In genomic region chr1:194651987-194652386, GRCm38 (mm10) we compare ENCODE assay signal across 12 mouse cellular contexts. TPM values are rescaled to one million over a fixed set of nuclear protein-coding genes. Genes with fewer than 3 reads are reported as not detected.
DNase-seq lines count a peak whose midpoint lies in the region; ATAC-seq and TF ChIP-seq lines count a peak whose summit lies in the region.
"Had no signal": no experiment of that assay in that cellular context is flagged by ENCODE, and none has a peak within 500 bp of the region (broad histone marks: within the 10 kb centered on the region; RNA-seq: fewer than 3 reads in every experiment).

No protein-coding gene starts in this region.

- WGBS in embryonic facial prominence, embryonic 12.5 days: 71% methylated on average over 3 of the region's 3 CpGs
- WGBS in embryonic facial prominence, embryonic 10.5 days: 71% methylated on average over 3 of the region's 3 CpGs
- 37% methylated on average over 3 of the region's 3 CpGs for WGBS in heart, postnatal 0 days
- 20% methylated on average over 3 of the region's 3 CpGs for WGBS in lung, adult 2 months

- H3K4me3 ChIP-seq in embryonic facial prominence, embryonic 12.5 days: no peak overlapping the region
- H3K4me3 ChIP-seq in embryonic facial prominence, embryonic 10.5 days: no peak overlapping the region
- H3K4me3 ChIP-seq in heart, postnatal 0 days (ENCODE audit: low read depth, low read length): no peak overlapping the region
- no peak overlapping the region for H3K4me3 ChIP-seq in lung, adult 2 months (replicated peaks; ENCODE audit: extremely low read depth, low read depth, low read length)
- H3K4me3 ChIP-seq: megakaryocyte, embryonic 14.5 days had no signal

- ATAC-seq in embryonic facial prominence, embryonic 12.5 days (ENCODE audit: insufficient number of reproducible peaks, insufficient read depth, low FRiP score, low TSS enrichment): peak; percentile 41; the same call in 1 of the 2 replicates
- peak; percentile 99 for ATAC-seq in Patski
- ATAC-seq in heart, postnatal 0 days (ENCODE audit: insufficient read depth, low read depth): peak; percentile 85

- H3K4me2 ChIP-seq in embryonic facial prominence, embryonic 12.5 days (replicated peaks): no peak overlapping the region
- H3K4me2 ChIP-seq in heart, postnatal 0 days (ENCODE audit: low read depth, low read length): no peak overlapping the region

- no peak for DNase-seq in embryonic facial prominence, embryonic 10.5 days (ENCODE audit: low spot score)
- DNase-seq in Patski (ENCODE audit: low read depth, low spot score): no peak
- DNase-seq in heart, postnatal 0 days (ENCODE audit: low spot score): peak; percentile 59
- DNase-seq in lung, adult 2 months: peak; percentile 59
- no peak for DNase-seq in MN1 (ENCODE audit: low spot score)
- DNase-seq in retina, postnatal 1 day: no peak
- DNase-seq in frontal cortex, postnatal 10 days (ENCODE audit: low spot score in 2 of 2): no peak
- DNase-seq: gastrocnemius, postnatal 10 days; layer of hippocampus, adult 9-11 months had no signal

- no peaks in the 10 kb centered on the region for H3K27me3 ChIP-seq in embryonic facial prominence, embryonic 12.5 days
- H3K27me3 ChIP-seq in embryonic facial prominence, embryonic 10.5 days (replicated peaks; ENCODE audit: low read depth, poor library complexity, severe bottlenecking): no peaks in the 10 kb centered on the region
- no peaks in the 10 kb centered on the region for H3K27me3 ChIP-seq in Patski
- H3K27me3 ChIP-seq in heart, postnatal 0 days (ENCODE audit: control insufficient read depth, insufficient read depth, low read length): no peaks in the 10 kb centered on the region

- H3K27ac ChIP-seq in embryonic facial prominence, embryonic 12.5 days: no peak overlapping the region
- H3K27ac ChIP-seq in embryonic facial prominence, embryonic 10.5 days (replicated peaks): no peak overlapping the region
- H3K27ac ChIP-seq in heart, postnatal 0 days (ENCODE audit: low read depth): peak overlapping the region; percentile 79

- no peak; the same call in 1 of the 2 replicates for TF ChIP-seq POLR2A in lung, adult 2 months (IDR thresholded peaks at IDR 0.05; ENCODE audit: borderline replicate concordance, extremely low read depth, low read depth, low read length)

- POLR2A ChIA-PET in Patski (lab: Charles Lee): interaction anchor here (1.1 kb wide), 1 partner anchor 10 kb away, joined by 3 read pairs; no protein-coding TSS in a partner anchor

- no peak overlapping the region for H3K9ac ChIP-seq in embryonic facial prominence, embryonic 12.5 days
- H3K9ac ChIP-seq in heart, postnatal 0 days (replicated peaks; ENCODE audit: low read depth, low read length): no peak overlapping the region

- in situ Hi-C loops in Patski (cut with MboI; ENCODE audit: low pct_unique_long_range_greater_than_20kb): no loop called here

- H3K36me3 ChIP-seq in embryonic facial prominence, embryonic 12.5 days: peaks cover 8% of the 10 kb centered on the region
- H3K36me3 ChIP-seq in embryonic facial prominence, embryonic 10.5 days (replicated peaks): peaks cover 67% of the 10 kb centered on the region
- H3K36me3 ChIP-seq in heart, postnatal 0 days (replicated peaks; ENCODE audit: control insufficient read depth, insufficient read depth, low read length): peaks cover 24% of the 10 kb centered on the region

- CTCF ChIA-PET in Patski (lab: Charles Lee): interaction anchor here (0.8 to 3.2 kb wide), 9 partner anchors 9 to 156 kb away, joined by 3 to 15 read pairs (median 5); no protein-coding TSS in a partner anchor

- no peak for TF ChIP-seq CTCF in Patski (IDR thresholded peaks at IDR 0.05)
- TF ChIP-seq CTCF in heart, postnatal 0 days (IDR thresholded peaks at IDR 0.05; ENCODE audit: low read depth): no peak
- no peak for TF ChIP-seq CTCF in lung, adult 2 months (IDR thresholded peaks at IDR 0.05; ENCODE audit: insufficient read depth, low read length)

- H3K9me3 ChIP-seq in embryonic facial prominence, embryonic 12.5 days: no peaks in the 10 kb centered on the region
- H3K9me3 ChIP-seq in embryonic facial prominence, embryonic 10.5 days: no peaks in the 10 kb centered on the region
- H3K9me3 ChIP-seq in heart, postnatal 0 days (replicated peaks; ENCODE audit: control insufficient read depth, low read length): no peaks in the 10 kb centered on the region

- H3K4me1 ChIP-seq in embryonic facial prominence, embryonic 12.5 days: no peaks in the 10 kb centered on the region
- H3K4me1 ChIP-seq in embryonic facial prominence, embryonic 10.5 days: no peaks in the 10 kb centered on the region
- peaks cover 8% of the 10 kb centered on the region for H3K4me1 ChIP-seq in heart, postnatal 0 days (ENCODE audit: control insufficient read depth, insufficient read depth)
- peaks cover 19% of the 10 kb centered on the region for H3K4me1 ChIP-seq in lung, adult 2 months (ENCODE audit: control insufficient read depth, insufficient read depth, low read length)
- H3K4me1 ChIP-seq: megakaryocyte, embryonic 14.5 days had no signal

- peak; percentile 86 for TF ChIP-seq EP300 in heart, postnatal 0 days (IDR thresholded peaks at IDR 0.05; ENCODE audit: low read depth)

RNA-seq across cellular contexts. Expression of gene Plxna2, which starts 34.0 kb away (rescaled TPM):
- polyA plus RNA-seq in embryonic facial prominence, embryonic 12.5 days (2016; fragmentation: Nextera tagmentation; extraction: Ambion mirVana): 10.5 and 11.6 TPM in 2 replicates
- 12.9 and 15.3 TPM in 2 replicates for polyA plus RNA-seq in embryonic facial prominence, embryonic 10.5 days (2016; fragmentation: Nextera tagmentation; extraction: Ambion mirVana)
- polyA plus RNA-seq in Patski (2021): 26.2 TPM
- 14.3 and 14.4 TPM in 2 replicates for total RNA-seq in heart, postnatal 0 days (2014; rRNA removed; ENCODE audit: low replicate concordance)
- polyA plus RNA-seq in heart, postnatal 0 days (2015; fragmentation: Nextera tagmentation; extraction: Ambion mirVana): 3.5 and 4.0 TPM in 2 replicates
- 12.0 and 12.8 TPM in 2 replicates for polyA plus RNA-seq in lung, adult 2 months (2012; rRNA removed)
- total RNA-seq: neutrophil, adult 5-6 weeks had no signal

Comparison
In these comparisons a context has a peak if more than half of its experiments do, and no peak if none do; other contexts are left out.
1. ATAC-seq: peak in every context shown above with its lines; median percentile 99 in Patski; 85 in heart, postnatal 0 days; 41 in embryonic facial prominence, embryonic 12.5 days.
2. DNase-seq: peak in heart, postnatal 0 days (single experiment) and lung, adult 2 months (single experiment); none in embryonic facial prominence, embryonic 10.5 days (single experiment), Patski (single experiment), MN1 (single experiment), retina, postnatal 1 day (single experiment) and frontal cortex, postnatal 10 days (0 of 2).